Mouse (Mus musculus): Measurements from ENCODE around the gene Mrps12.
"Not testable (repeated sequence)": the region's sequence is repeated elsewhere in the genome, so short reads cannot be mapped to it uniquely, and the experiment has no call there.

The Mrps12 gene

GRCm38 (mm10) chr7:28701306-28701705, 40.3 kb downstream of the Mrps12 start:
- DNase-seq, result not testable (repeated sequence)

GRCm38 (mm10) chr7:28700269-28700668, 41.4 kb downstream of the Mrps12 start:
- DNase-seq, result no peak

- no peak for DNase-seq
These were observed 44.3 kb downstream of the Mrps12 start for GRCm38 (mm10) chr7:28697277-28697676.

GRCm38 (mm10) chr7:28694966-28695511, 46.6 kb downstream of the Mrps12 start:
- no peak for DNase-seq

GRCm38 (mm10) chr7:28694423-28694822, 47.2 kb downstream of the Mrps12 start:
- DNase-seq, result no peak

- peak; percentile 52 for DNase-seq
These were observed 48.2 kb downstream of the Mrps12 start for GRCm38 (mm10) chr7:28693321-28693966.

- peak; percentile 62 for DNase-seq
These were observed 48.9 kb downstream of the Mrps12 start, which contains the start of gene Fbxo27 for GRCm38 (mm10) chr7:28692545-28693320. TSS of gene Fbxo27 (plus strand) at chr7:28692849.

GRCm38 (mm10) chr7:28691075-28691474, 50.5 kb downstream of the Mrps12 start:
- no peak for DNase-seq
